Mouse (Mus musculus) left cerebral cortex, adult 2 months (tissue): ENCODE results near the gene Mgea5. TPM values are rescaled to one million over a fixed set of nuclear protein-coding genes. Genes with fewer than 3 reads are reported as not detected.

Experiments
- DNase-seq, 2 experiments: peaks; one replicate each; pipeline ENCODE4 v3.0.0; 2021 to 2022; ENCODE audit warnings: low spot score in 2 of 2, mixed read lengths in 1 of 2; ENCODE audit errors: extremely low spot score in 1 of 2
- H3K27ac ChIP-seq: fragments of 200-600 bp; 2 replicates; pipeline ENCODE4 v1.8.1; 2022
- H3K4me3 ChIP-seq: fragments of 200-600 bp; 2 replicates; pipeline ENCODE4 v1.8.1; 2022
- CTCF ChIP-seq: fragments of 200-600 bp; IDR thresholded peaks from 2 replicates; pipeline ENCODE4 v1.8.1; 2022; ENCODE audit warnings: antibody characterized with exemption, mild to moderate bottlenecking, moderate library complexity
- intact Hi-C: fragments of 180-260 bp; cut with DNase I; formaldehyde crosslinking; loops from one replicate; pipeline ENCODE4 v1.15.1; 2025
- long read RNA-seq, 2 experiments: library from polyadenylated mRNA; stranded (forward); transcript quantifications; one replicate each; pipeline ENCODE4 v2.0.0; 2021; ENCODE audit warnings: borderline mapping rate in 2 of 2
- total RNA-seq, 2 experiments: library from RNA; stranded (reverse); gene quantifications; 2 replicates each; pipeline ENCODE4 v1.2.3; 2021

Mgea5 gene
- total RNA-seq = 100 to 1,000 TPM; 164 to 176 TPM
- long read RNA-seq, experiment 1, full-length matches to known transcripts = 72 of 107 reads
- long read RNA-seq, experiment 1, partial matches to known transcripts = 13 of 107 reads
- long read RNA-seq, experiment 1, other reads (novel, unspliced or antisense) = 22 of 107 reads
- long read RNA-seq, experiment 2, full-length matches to known transcripts = 44 of 61 reads
- long read RNA-seq, experiment 2, partial matches to known transcripts = 10 of 61 reads
- long read RNA-seq, experiment 2, other reads (novel, unspliced or antisense) = 7 of 61 reads

DNA sequence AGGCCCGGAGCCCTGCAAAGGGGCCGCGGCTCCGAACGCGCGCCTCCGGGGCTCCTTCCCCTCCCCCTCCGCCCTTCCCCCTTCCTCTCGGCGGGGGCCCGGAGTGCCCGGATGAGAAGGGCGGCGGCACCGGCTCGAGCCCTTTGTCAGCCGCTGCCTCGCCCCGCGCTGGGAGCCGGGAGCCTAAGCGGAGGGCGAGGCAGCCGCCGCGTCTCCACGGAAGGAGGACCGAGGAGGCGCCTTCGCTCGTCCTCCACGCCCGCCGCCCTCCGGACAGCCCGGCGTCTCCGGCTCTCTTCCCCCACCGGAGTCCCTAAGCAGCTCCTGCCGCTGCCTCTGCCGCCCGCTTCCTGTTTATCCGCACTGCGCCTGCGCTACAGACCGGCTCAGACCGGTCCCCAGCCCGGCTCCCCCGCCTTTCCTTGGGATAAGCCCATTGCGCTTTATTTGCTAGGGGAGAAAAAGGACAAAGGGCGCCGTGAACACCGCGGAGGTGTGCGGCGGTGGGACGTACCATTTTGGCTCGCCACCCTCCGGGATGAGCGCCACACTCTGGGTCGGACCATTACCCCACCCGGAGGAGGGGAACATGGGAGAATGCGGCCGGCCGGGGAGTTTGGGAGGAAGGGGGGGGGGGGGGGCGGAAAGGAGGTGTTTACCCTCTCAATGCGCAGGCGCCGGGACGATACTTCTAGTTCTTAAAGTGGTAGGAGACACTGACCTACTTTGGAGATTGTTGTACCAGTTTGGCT, at the start of gene Mgea5:
TSS of gene Mgea5 (minus strand) at position 657 of the 752 bp plus-strand sequence.
- no peak for TF ChIP-seq CTCF
- Histone ChIP-seq H3K27ac (peak within 1 kb of the TSS; percentile 99), H3K4me3 (peak within 1 kb of the TSS; percentile 78)
- DNase-seq = peak; percentile 97 to 99
- intact Hi-C loops = no loop called here

DNA sequence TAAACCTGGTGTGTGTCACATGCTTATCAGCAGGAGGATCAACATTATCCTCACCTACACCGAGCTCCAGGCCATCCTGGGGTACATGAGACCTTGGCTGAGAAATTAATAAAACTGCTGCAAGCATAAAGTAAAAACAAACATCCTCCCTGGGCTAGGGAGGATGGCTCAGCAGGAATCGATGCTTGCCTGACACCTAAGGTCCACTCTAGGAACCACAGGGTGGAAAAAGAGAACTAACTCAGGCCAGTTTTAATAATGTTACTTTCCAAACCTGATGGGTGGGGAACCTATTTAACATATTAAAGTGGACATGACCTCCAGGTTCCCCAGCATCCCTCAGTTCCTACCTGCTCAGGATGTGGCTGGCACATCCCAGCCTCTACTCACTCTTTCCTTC, 47.0 kb upstream of the Mgea5 start:
- intact Hi-C loops = no loop called here
- Histone ChIP-seq H3K4me3 (no peak overlapping the region), H3K27ac (no peak overlapping the region)
- no peak for DNase-seq
- no peak; the same call in 1 of the 2 replicates for TF ChIP-seq CTCF

DNA sequence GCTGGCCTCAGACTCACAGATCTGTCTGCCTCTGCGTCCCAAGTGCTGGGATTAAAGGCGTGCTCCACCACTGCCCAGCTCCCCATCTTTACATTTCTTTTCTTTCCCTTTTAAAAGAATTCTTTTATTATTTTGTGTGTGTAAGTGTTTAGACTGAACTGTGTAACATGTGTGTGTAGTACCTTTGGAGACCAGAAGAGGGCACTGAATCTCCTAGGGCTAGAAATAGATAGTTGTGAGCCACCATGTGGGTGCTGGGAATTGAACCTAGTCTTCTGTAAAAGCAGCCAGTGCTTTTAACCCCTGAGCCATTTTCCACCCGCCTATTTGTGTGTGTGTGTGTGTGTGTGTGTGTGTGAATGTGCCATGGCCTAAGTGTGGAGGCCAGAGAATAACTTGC, 44.1 kb upstream of the Mgea5 start:
- TF ChIP-seq CTCF = peak; percentile 11
- no peak overlapping the region for H3K4me3 ChIP-seq
- intact Hi-C loops = no loop called here

DNA sequence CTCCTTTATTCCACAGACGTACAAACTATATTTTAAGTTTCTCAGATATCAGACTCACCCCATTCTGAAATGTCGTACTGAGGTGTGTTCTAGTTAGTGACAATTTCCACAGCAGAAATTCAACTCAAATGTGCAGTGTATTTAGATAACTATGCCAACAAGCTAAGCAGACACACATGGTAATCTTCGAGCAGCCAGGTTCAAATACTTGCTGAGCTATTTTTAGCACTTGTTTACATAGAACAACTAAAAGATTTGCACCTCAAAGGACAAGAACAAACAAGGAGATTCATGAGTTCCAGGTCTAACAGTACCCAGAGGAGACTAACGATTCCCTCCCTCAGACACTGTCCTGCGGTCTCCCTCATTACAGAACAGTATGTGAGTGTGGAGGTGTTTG, 43.5 kb upstream of the Mgea5 start:
- DNase-seq = no peak
- no peak for TF ChIP-seq CTCF
- intact Hi-C loops = no loop called here
- no peak overlapping the region for H3K27ac ChIP-seq
- H3K4me3 ChIP-seq = no peak overlapping the region

More for the DNA sequence above, 44.1 kb upstream of the Mgea5 start:
- no peak for DNase-seq
- H3K27ac ChIP-seq = no peak overlapping the region

DNA sequence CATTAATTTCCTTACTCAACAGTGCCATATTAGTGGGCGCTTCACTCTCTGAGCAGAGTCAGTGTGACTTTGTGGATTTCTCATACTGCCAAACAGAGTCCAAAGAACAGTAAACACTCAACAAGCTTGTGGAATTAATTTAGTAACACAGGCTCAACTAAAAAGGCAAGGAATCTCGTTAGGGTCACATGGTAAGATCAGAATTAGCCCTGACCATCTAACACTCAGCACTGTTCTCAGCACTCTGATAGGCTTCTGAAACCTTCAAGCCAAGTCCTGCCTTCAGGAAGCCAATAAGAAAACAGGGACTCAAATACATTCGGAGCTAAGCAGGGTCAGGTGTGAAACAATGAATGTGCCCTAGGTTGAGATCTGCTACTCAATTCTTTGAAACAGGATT, 42.5 kb upstream of the Mgea5 start:
- intact Hi-C loops = no loop called here
- no peak for TF ChIP-seq CTCF
- DNase-seq = no peak
- Histone ChIP-seq H3K4me3 (no peak overlapping the region), H3K27ac (no peak overlapping the region)

DNA sequence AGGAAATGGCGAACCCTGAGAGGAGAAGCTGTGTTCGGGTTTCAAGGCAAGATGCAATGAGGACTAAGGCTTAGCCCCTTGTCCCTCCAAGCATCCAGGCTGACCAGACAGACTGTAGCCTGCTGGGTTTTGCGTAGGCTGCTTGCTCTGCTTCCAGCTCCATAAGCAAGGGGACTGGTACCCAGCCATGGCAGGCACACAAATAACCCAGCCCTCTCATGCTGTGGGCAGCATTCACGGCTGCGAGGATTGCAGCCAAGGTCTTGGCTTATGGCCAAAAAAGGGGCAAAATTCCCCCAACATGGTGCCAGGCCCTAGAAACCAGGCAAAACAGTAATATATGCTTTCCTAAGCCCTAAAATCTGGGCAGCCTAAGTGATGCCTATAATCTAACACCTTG, 38.2 kb upstream of the Mgea5 start:
- Histone ChIP-seq H3K27ac (no peak overlapping the region), H3K4me3 (no peak overlapping the region)
- DNase-seq = no peak
- no peak for TF ChIP-seq CTCF
- intact Hi-C loops = no loop called here

DNA sequence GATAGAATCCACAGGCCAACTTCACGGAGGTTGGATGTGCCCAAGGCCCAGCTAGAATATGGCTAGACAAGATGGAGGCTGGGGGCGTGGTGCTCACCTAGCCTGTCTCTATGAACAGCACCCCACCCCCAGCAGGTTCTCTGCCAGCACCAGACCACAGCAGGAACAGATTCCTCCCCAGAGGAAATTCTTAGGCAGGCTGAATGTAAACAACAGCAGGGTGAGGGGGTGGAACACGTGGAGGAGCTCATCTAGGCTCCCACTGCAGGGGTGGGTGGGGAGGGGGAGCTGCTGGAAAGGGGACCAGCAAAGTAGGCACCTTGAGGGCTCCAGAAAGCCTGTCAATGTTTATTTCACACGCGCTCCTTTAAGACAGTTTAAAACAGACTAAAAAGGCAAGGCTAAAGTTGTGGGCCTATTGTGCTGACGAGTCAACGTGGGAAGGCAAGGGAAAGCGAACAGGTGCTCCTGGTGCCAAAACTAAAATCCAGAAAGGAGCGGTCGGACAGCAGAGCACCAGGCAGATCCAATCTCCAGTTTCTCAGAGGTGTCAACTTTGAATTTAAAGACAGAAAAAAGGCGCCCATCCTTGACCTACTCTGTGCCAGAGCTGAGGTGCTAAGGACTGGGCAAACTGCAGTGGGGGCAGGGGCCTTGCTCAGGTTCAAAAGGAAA, 34.3 kb upstream of the Mgea5 start:
- no peak for TF ChIP-seq CTCF
- H3K4me3 ChIP-seq = no peak overlapping the region
- 0 out of 2 replicates have a peak overlapping the region, but pooled peaks have one; percentile 32 for H3K27ac ChIP-seq
- intact Hi-C loops = loop anchor here (2.0 to 5.0 kb wide), 3 partner anchors 19 to 101 kb away; no protein-coding TSS in a partner anchor
- peak; percentile 43 to 56 for DNase-seq

DNA sequence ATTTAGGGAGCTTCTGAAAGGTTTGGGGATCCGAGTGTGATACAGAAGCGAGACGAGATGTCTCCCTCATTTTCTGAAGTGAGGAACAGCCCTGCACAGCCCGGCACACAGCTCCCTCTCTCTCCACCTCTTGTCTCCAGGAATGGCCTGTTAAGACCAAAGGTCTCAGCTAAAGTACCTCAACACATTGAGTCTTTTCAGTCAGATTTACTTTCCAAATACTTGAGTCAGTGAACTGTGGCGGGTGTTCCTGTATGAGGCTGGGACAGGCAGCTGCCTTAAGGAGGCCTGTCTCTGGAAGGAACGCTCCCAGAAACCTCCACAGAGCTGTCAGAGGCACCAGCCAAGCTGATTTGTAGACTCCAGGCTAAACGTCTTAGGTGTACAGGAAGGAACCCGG, 33.1 kb upstream of the Mgea5 start:
- no peak for DNase-seq
- TF ChIP-seq CTCF = no peak
- intact Hi-C loops = loop anchor here (1.0 to 5.0 kb wide), 3 partner anchors 56 to 130 kb away; no protein-coding TSS in a partner anchor
- Histone ChIP-seq H3K4me3 (no peak overlapping the region), H3K27ac (peak overlapping the region; percentile 89; the same call in 1 of the 2 replicates)

DNA sequence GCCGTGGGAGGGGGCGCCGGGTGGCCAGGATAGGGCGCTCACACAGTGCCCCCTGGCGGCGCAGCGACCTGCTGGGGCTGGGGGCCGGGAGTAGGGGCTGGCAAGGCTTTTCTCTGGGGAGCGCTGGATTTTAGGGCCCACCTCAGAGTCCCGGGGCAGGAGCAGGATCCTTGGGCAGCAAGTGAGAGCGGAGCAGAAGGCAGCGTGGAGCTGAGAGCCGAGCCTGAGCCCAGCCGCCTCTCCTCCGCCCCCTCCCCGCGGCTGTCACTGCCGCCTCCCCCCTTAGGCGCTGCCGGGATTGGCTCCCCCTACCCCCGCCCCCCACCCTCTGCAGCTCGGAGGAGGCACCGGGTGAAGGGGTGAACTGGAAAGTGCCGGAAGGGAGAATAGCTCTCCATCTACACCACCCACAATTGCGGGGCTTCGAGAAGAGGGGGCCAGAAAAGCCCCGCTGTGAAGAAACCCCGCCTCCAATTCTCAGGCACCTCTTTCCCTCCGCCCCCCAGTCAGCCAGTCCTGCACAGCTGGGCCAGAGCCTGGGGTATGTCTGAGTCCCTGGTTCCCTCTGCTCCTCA, 32.3 kb upstream of the Mgea5 start, which contains the start of gene Kcnip2:
TSS of gene Kcnip2 (minus strand) at position 231 of the 575 bp plus-strand sequence.
- H3K27ac ChIP-seq = peak within 1 kb of the TSS; percentile 89
- peak; percentile 58 for TF ChIP-seq CTCF
- intact Hi-C loops = loop anchor here (1.0 to 5.0 kb wide), 3 partner anchors 56 to 130 kb away; no protein-coding TSS in a partner anchor
- peak; percentile 66 to 71 for DNase-seq
- H3K4me3 ChIP-seq = peak within 1 kb of the TSS; percentile 64

DNA sequence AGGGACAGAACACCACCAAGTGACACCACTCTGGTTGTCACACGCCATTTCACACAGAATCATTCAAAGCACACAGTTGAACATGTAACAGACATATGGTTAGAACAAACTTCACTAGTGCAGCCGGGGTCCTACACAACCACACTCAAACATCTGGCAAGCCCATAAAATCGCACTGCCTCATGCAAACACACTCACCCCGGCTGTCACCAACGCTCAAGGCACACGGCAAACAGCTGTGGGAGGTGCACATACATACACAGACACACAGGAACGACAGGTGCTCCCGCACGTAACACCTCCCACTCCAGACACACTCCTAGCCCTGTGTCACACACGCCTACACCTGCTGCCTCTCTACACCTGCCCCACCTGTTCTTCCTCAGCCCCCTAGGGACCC, 31.5 kb upstream of the Mgea5 start:
- peak overlapping the region; percentile 64 for H3K4me3 ChIP-seq
- peak in 1 of 2 experiments; percentile 35 for DNase-seq
- intact Hi-C loops = loop anchor here (5.0 kb wide), 1 partner anchor 57 kb away; no protein-coding TSS in a partner anchor
- TF ChIP-seq CTCF = no peak
- peak overlapping the region; percentile 89 for H3K27ac ChIP-seq

DNA sequence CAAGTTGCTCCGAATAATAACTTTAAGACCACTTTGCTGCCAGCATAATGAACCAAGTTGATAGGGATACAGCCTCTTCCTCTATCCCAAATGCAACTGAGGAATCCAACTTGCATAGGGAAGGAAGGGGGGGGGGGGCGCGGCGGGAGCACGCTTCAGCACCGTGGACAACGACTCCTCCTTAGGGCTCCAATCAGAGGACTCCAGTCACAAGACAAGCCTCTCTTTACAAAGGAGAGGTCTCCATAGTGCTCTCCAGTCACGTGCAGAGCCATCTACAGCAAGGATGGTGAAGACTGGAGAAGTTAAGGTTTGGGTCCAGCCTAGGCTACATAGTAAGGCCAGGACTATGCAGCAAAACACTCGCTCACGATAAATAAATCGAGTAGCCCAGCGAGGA, 30.2 kb upstream of the Mgea5 start:
- no peak for TF ChIP-seq CTCF
- intact Hi-C loops = loop anchor here (1.0 to 2.0 kb wide), 2 partner anchors 140 to 201 kb away; no protein-coding TSS in a partner anchor
- DNase-seq = no peak
- Histone ChIP-seq H3K4me3 (peak overlapping the region; percentile 64), H3K27ac (no peak overlapping the region)
